Mouse (Mus musculus): ENCODE measurements around the gene Hist1h2be. TPM values are rescaled to one million over a fixed set of nuclear protein-coding genes. Genes with fewer than 3 reads are reported as not detected.
"Not testable (repeated sequence)": the region's sequence is repeated elsewhere in the genome, so short reads cannot be mapped to it uniquely, and the experiment has no call there.

Gene Hist1h2be
- polyA plus RNA-seq, 1 experiment from 2014 or later, result 1.5 TPM

DNA sequence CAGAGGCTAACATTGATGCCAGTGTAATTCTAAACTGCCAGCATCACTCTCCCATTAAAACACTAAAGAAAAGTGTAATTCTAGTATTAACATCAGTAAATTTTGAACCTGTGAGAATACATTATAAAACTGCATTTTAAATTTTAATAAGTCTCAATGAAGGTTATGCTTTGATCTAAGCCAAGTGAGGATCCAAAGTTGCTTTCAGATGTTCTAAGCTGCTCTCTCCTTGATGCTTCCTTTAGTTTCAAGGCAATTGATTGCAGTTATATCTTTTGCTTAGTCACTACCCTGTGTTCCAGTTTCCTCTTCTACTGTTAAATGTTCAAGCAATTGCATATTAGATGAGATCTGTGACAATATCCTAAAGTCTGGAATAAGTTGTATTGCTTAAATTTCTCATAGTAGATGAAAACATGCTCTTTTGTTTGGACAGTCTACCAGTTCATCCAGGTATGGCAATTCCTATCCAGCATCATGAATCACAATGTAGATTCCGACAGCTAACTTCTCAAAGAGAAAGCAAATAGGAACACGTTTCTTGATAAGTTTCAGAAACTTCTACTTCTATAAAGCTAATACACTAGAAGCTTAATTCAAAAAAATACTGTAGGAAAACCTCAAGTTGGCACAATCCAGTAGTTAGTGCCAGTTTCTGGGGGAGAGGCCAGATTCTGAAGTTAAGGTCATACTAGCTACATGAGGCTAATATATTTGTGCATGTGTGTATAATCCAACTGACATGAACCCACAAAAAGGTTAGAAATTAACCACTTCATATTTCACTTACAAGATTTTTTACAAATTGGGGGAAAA, 48.5 kb downstream of the Hist1h2be start:
- Histone ChIP-seq H3K4me2 (ENCODE audit: low read length) (peak overlapping the region; percentile 79), H3K9me3 (ENCODE audit: control insufficient read depth, low read length) (no peaks in the 10 kb centered on the region), H3K27me3 (replicated peaks; ENCODE audit: control insufficient read depth, insufficient read depth, low read length) (no peaks in the 10 kb centered on the region), H3K4me3 (ENCODE audit: low read depth, low read length) (peak overlapping the region; percentile 59), H3K36me3 (ENCODE audit: control insufficient read depth, insufficient read depth, low read length) (no peaks in the 10 kb centered on the region), H3K4me1 (replicated peaks; ENCODE audit: control insufficient read depth, insufficient read depth, low read length) (peaks cover 14% of the 10 kb centered on the region), H3K9ac (ENCODE audit: low read length) (peak overlapping the region; percentile 83), H3K27ac (ENCODE audit: low read depth) (peak overlapping the region; percentile 98)
- DNase-seq (ENCODE audit: low spot score) (no peak), ATAC-seq (replicated peaks; ENCODE audit: low FRiP score, low TSS enrichment, low read depth) (no peak)
- WGBS, result 19% methylated on average over 2 of the region's 2 CpGs

DNA sequence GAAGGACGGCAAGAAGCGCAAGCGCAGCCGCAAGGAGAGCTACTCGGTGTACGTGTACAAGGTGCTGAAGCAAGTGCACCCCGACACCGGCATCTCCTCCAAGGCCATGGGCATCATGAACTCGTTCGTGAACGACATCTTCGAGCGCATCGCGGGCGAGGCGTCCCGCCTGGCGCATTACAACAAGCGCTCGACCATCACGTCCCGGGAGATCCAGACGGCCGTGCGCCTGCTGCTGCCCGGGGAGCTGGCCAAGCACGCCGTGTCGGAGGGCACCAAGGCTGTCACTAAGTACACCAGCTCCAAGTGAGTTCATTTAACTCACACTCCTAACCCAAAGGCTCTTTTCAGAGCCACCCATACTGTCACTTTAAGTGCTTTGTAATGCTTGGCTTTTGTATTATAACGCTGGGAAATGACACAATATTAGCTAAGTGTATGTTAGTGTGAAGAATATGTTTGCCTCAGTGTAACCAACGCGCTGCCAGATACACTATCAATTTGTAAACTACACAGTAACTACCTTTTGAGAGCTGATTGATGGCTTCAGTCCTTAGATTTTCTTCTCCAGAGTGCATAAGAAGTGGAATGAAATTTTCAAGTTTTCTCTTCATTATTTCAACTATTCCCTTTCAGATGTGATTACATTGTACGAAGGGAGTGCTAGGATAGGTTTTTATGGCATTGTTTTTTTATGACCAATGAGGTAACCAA, 49.3 kb downstream of the Hist1h2be start:
- DNase-seq (ENCODE audit: low spot score); H3K4me1 ChIP-seq (replicated peaks; ENCODE audit: control insufficient read depth, insufficient read depth, low read length); H3K9me3 ChIP-seq (ENCODE audit: control insufficient read depth, low read length); H3K36me3 ChIP-seq (ENCODE audit: control insufficient read depth, insufficient read depth, low read length); H3K27me3 ChIP-seq (replicated peaks; ENCODE audit: control insufficient read depth, insufficient read depth, low read length); ATAC-seq (replicated peaks; ENCODE audit: low FRiP score, low TSS enrichment, low read depth): not testable (repeated sequence)
- H3K9ac ChIP-seq (ENCODE audit: low read length), result peak overlapping the region; percentile 83
- WGBS, result under 1% methylated on average over 12 of the region's 34 CpGs
- peak overlapping the region; percentile 79 for H3K4me2 ChIP-seq (ENCODE audit: low read length)
- peak overlapping the region; percentile 59 for H3K4me3 ChIP-seq (ENCODE audit: low read depth, low read length)
- H3K27ac ChIP-seq (ENCODE audit: low read depth), result peak overlapping the region; percentile 98

DNA sequence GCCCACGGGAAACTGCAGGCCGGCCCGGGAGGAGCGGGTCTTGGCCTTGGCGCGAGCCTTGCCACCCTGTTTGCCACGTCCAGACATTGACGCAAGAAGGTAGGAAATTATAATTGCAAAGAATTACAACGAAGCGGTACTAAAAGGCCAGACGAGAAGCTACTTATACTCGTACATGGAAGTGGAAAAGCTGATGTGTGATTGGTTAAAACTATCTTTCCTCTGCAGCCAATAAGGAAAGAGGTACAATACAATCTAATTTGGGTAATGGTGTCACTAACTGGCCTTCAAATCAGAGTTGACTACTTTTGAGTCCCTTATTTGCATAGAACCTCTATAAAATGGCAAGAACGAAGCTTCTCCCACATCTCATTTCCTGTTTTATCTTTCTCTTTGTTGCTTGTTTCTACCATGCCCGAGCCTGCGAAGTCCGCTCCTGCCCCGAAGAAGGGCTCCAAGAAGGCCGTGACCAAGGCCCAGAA, 49.9 kb downstream of the Hist1h2be start, which contains the start of the genes Hist1h2ae and Hist1h2bg:
Gene Hist1h2ae (minus strand): TSS at position 199 of the 482 bp plus-strand sequence.
Gene Hist1h2bg (plus strand): TSS at position 375 of the 482 bp plus-strand sequence.
- ATAC-seq (replicated peaks; ENCODE audit: low FRiP score, low TSS enrichment, low read depth), result peak; percentile 85
- H3K9ac ChIP-seq (ENCODE audit: low read length), result peak within 1 kb of the TSS; percentile 83
- H3K27ac ChIP-seq (ENCODE audit: low read depth), result peak within 1 kb of the TSS; percentile 98
- H3K27me3 ChIP-seq (replicated peaks; ENCODE audit: control insufficient read depth, insufficient read depth, low read length), result no peaks in the 10 kb centered on the region
- DNase-seq (ENCODE audit: low spot score), result peak; percentile 86
- H3K36me3 ChIP-seq (ENCODE audit: control insufficient read depth, insufficient read depth, low read length), result no peaks in the 10 kb centered on the region
- under 1% methylated on average over 18 of the region's 18 CpGs for WGBS
- peak within 1 kb of the TSS; percentile 59 for H3K4me3 ChIP-seq (ENCODE audit: low read depth, low read length)
- 0 out of 2 replicates have a peak, but pooled peaks cover 3% of the 10 kb centered on the region for H3K4me1 ChIP-seq (replicated peaks; ENCODE audit: control insufficient read depth, insufficient read depth, low read length)
- H3K4me2 ChIP-seq (ENCODE audit: low read length), result peak within 1 kb of the TSS; percentile 79
- no peaks in the 10 kb centered on the region for H3K9me3 ChIP-seq (ENCODE audit: control insufficient read depth, low read length)

DNA sequence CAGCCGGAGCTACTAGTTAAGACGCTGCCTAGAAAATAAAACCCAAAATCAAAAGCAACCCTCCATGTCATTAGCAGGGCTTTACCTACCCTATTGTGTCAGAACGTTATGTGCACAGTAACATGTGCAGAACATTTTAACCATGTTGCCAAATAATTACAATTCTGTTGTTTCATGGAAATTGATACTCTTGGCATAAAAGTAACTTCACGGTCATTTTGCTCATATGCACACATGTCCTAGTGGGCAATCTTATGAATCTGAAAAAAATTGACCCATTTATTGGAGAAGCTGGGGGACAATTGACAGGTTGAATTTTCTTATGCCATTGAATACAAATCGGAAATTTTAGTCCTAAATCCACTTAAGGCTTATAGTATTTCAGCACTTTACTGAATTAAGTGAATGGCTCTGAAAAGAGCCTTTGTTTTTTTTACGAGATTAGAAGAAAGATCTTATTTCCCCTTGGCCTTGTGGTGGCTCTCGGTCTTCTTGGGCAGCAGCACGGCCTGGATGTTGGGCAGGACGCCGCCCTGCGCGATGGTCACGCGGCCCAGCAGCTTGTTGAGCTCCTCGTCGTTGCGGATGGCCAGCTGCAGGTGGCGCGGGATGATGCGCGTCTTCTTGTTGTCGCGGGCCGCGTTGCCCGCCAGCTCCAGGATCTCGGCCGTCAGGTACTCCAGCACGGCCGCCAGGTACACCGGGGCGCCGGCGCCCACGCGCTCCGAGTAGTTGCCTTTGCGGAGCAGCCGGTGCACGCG, 50.5 kb downstream of the Hist1h2be start:
- not testable (repeated sequence) for H3K27me3 ChIP-seq (replicated peaks; ENCODE audit: control insufficient read depth, insufficient read depth, low read length); ATAC-seq (replicated peaks; ENCODE audit: low FRiP score, low TSS enrichment, low read depth); H3K9me3 ChIP-seq (ENCODE audit: control insufficient read depth, low read length); H3K4me1 ChIP-seq (replicated peaks; ENCODE audit: control insufficient read depth, insufficient read depth, low read length); DNase-seq (ENCODE audit: low spot score); H3K36me3 ChIP-seq (ENCODE audit: control insufficient read depth, insufficient read depth, low read length)
- peak overlapping the region; percentile 98 for H3K27ac ChIP-seq (ENCODE audit: low read depth)
- H3K4me3 ChIP-seq (ENCODE audit: low read depth, low read length), result peak overlapping the region; percentile 59
- H3K9ac ChIP-seq (ENCODE audit: low read length), result peak overlapping the region; percentile 59
- WGBS, result 4% methylated on average over 20 of the region's 41 CpGs
- peak overlapping the region; percentile 51 for H3K4me2 ChIP-seq (ENCODE audit: low read length)

DNA sequence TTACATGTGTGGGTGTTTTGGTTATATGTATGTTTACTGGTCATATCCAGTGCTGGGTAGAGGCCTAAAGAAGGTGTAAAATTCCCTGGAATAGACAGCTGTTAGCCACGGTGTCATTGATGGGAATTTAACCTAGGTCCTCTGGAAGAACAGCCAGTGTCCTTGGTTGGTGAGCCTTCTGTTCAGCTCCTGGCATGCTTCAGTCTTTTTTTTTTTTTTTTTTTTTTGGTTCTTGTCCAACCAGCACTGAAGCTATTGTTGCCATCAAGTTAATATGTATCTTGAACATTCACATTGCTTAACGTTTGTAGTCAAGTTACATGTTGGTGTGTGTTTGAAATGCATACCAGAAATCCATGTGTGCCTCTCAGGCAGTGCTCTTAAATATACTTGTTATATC, 56.4 kb downstream of the Hist1h2be start:
- DNase-seq (ENCODE audit: low spot score), result no peak
- H3K4me2 ChIP-seq (ENCODE audit: low read length), result no peak overlapping the region
- H3K4me1 ChIP-seq (replicated peaks; ENCODE audit: control insufficient read depth, insufficient read depth, low read length), result no peaks in the 10 kb centered on the region
- H3K9ac ChIP-seq (ENCODE audit: low read length), result no peak overlapping the region
- WGBS, result 82% methylated on average over 2 of the region's 2 CpGs
- no peaks in the 10 kb centered on the region for H3K27me3 ChIP-seq (replicated peaks; ENCODE audit: control insufficient read depth, insufficient read depth, low read length)
- H3K27ac ChIP-seq (ENCODE audit: low read depth), result no peak overlapping the region
- H3K36me3 ChIP-seq (ENCODE audit: control insufficient read depth, insufficient read depth, low read length), result no peaks in the 10 kb centered on the region
- no peaks in the 10 kb centered on the region for H3K9me3 ChIP-seq (ENCODE audit: control insufficient read depth, low read length)
- no peak for ATAC-seq (replicated peaks; ENCODE audit: low FRiP score, low TSS enrichment, low read depth)
- no peak overlapping the region for H3K4me3 ChIP-seq (ENCODE audit: low read depth, low read length)

DNA sequence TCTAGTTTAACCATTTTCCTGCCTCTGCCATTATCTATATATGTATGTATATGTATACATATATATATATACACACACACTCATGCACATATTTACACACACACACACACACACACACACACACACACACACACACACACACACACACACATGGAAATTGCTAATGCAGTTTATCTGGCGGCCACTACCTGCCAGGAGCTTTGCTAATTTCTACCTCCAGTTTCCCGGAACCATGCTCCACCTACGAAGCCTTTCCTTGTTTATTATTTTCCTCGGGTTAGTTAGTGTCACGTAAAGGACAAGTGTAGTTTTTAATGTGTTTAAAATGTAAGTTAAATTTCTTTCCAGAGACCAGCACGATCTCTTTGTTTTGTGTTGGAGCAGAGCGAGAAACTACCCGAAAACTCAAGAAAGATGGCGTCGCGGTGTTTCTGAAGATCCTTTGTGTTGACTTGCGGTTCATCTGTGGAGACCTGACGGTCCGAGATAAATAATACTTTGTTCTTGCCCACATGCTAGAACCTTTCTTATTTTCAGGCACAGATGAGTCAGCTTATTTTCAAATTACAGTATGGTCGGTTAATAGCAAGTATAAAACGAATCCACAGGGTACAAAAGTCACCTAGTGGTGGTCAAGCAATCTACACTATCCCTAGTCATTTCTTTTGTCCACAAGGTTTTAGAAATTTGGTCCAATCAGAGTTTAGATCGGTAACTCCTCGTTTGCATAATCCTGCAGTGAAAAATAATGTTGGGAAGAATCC, 58.0 kb downstream of the Hist1h2be start:
- peak; percentile 72 for ATAC-seq (replicated peaks; ENCODE audit: low FRiP score, low TSS enrichment, low read depth)
- peak; percentile 72 for DNase-seq (ENCODE audit: low spot score)
- 3% methylated on average over 18 of the region's 18 CpGs for WGBS

DNA sequence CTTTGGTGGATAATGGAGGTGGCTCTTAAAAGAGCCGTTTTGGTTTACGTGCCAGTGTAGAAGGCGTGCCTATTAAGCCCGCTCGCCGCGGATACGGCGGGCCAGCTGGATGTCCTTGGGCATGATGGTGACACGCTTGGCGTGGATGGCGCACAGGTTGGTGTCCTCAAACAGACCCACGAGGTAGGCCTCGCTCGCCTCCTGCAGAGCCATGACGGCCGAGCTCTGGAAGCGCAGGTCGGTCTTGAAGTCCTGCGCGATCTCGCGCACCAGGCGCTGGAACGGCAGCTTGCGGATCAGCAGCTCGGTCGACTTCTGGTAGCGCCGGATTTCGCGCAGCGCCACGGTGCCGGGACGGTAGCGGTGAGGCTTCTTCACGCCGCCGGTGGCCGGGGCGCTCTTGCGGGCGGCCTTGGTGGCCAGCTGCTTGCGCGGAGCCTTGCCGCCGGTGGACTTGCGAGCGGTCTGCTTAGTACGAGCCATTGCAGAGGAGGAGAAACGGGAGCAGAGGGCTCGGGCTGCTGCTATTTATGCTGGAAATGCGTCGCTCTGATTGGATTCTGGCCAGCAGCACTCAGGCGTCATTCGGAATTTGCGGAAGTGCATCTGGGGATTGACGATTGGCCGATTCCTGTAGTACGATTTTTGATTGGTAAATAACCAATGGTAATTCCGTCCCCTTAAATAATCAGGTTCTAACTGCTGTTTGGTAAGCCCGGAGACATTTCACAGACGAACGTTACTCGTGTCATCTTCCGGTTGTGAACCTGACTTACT, 58.9 kb downstream of the Hist1h2be start, which contains the start of gene Hist1h3e:
Gene Hist1h3e (minus strand): TSS at position 487 of the 777 bp plus-strand sequence.
- peak within 1 kb of the TSS; percentile 73 for H3K9ac ChIP-seq (ENCODE audit: low read length)
- peak within 1 kb of the TSS; percentile 92 for H3K4me2 ChIP-seq (ENCODE audit: low read length)
- not testable (repeated sequence) for H3K27me3 ChIP-seq (replicated peaks; ENCODE audit: control insufficient read depth, insufficient read depth, low read length); H3K9me3 ChIP-seq (ENCODE audit: control insufficient read depth, low read length); H3K4me1 ChIP-seq (replicated peaks; ENCODE audit: control insufficient read depth, insufficient read depth, low read length); H3K36me3 ChIP-seq (ENCODE audit: control insufficient read depth, insufficient read depth, low read length)
- DNase-seq (ENCODE audit: low spot score) (peak; percentile 98), ATAC-seq (replicated peaks; ENCODE audit: low FRiP score, low TSS enrichment, low read depth) (peak; percentile 90)
- H3K4me3 ChIP-seq (ENCODE audit: low read depth, low read length), result peak within 1 kb of the TSS; percentile 38
- peak within 1 kb of the TSS; percentile 99 for H3K27ac ChIP-seq (ENCODE audit: low read depth)
- WGBS, result under 1% methylated on average over 49 of the region's 67 CpGs

More for the DNA sequence above, 58.0 kb downstream of the Hist1h2be start:
- peak overlapping the region; percentile 38 for H3K4me3 ChIP-seq (ENCODE audit: low read depth, low read length)
- no peaks in the 10 kb centered on the region for H3K36me3 ChIP-seq (ENCODE audit: control insufficient read depth, insufficient read depth, low read length)
- H3K9me3 ChIP-seq (ENCODE audit: control insufficient read depth, low read length), result no peaks in the 10 kb centered on the region
- H3K9ac ChIP-seq (ENCODE audit: low read length), result peak overlapping the region; percentile 73
- no peaks in the 10 kb centered on the region for H3K4me1 ChIP-seq (replicated peaks; ENCODE audit: control insufficient read depth, insufficient read depth, low read length)
- H3K27me3 ChIP-seq (replicated peaks; ENCODE audit: control insufficient read depth, insufficient read depth, low read length), result no peaks in the 10 kb centered on the region
- H3K4me2 ChIP-seq (ENCODE audit: low read length), result peak overlapping the region; percentile 92
- peak overlapping the region; percentile 99 for H3K27ac ChIP-seq (ENCODE audit: low read depth)

All from intestine, embryonic 14.5 days (tissue).